Mouse (Mus musculus): ENCODE measurements around the gene Per2. TPM values are rescaled to one million over a fixed set of nuclear protein-coding genes. Genes with fewer than 3 reads are reported as not detected.

Gene Per2
- polyA plus RNA-seq, 1 experiment from 2014 or later, result 3.6 TPM

- peak overlapping the region; percentile 94 for H3K27ac ChIP-seq (ENCODE audit: poor library complexity, severe bottlenecking)
- ATAC-seq (ENCODE audit: insufficient number of reproducible peaks, low FRiP score), result peak; percentile 94
- no peaks in the 10 kb centered on the region for H3K9me3 ChIP-seq (replicated peaks)
- WGBS, result under 1% methylated on average over 34 of the region's 34 CpGs
- peaks cover 32% of the 10 kb centered on the region for H3K4me1 ChIP-seq (replicated peaks)
- peak overlapping the region; percentile 81 for H3K4me3 ChIP-seq
- H3K27me3 ChIP-seq (replicated peaks), result no peaks in the 10 kb centered on the region
- H3K4me2 ChIP-seq, result peak overlapping the region; percentile 97
- H3K36me3 ChIP-seq, result peaks cover 16% of the 10 kb centered on the region; the same call in 1 of the 2 replicates
- peak overlapping the region; percentile 88 for H3K9ac ChIP-seq
These were observed 46.1 kb downstream of the Per2 start for GRCm38 (mm10) chr1:91413030-91413506.

- WGBS, result 4% methylated on average over 64 of the region's 65 CpGs
- H3K36me3 ChIP-seq, result peaks cover 9% of the 10 kb centered on the region; the same call in 1 of the 2 replicates
- peaks cover 32% of the 10 kb centered on the region for H3K4me1 ChIP-seq (replicated peaks)
- peak overlapping the region; percentile 81 for H3K4me3 ChIP-seq
- H3K9ac ChIP-seq, result peak overlapping the region; percentile 88
- no peaks in the 10 kb centered on the region for H3K9me3 ChIP-seq (replicated peaks)
- H3K4me2 ChIP-seq, result peak overlapping the region; percentile 97
- no peaks in the 10 kb centered on the region for H3K27me3 ChIP-seq (replicated peaks)
- ATAC-seq (ENCODE audit: insufficient number of reproducible peaks, low FRiP score), result peak; percentile 38
- H3K27ac ChIP-seq (ENCODE audit: poor library complexity, severe bottlenecking), result peak overlapping the region; percentile 86
These were observed 46.7 kb downstream of the Per2 start for GRCm38 (mm10) chr1:91412286-91413029.

GRCm38 (mm10) chr1:91411631-91412285 is 47.4 kb downstream of the Per2 start:
- no peaks in the 10 kb centered on the region for H3K27me3 ChIP-seq (replicated peaks)
- no peak overlapping the region for H3K27ac ChIP-seq (ENCODE audit: poor library complexity, severe bottlenecking)
- ATAC-seq (ENCODE audit: insufficient number of reproducible peaks, low FRiP score), result no peak
- H3K4me2 ChIP-seq, result peak overlapping the region; percentile 97
- H3K36me3 ChIP-seq, result 0 out of 2 replicates have a peak, but pooled peaks cover 2% of the 10 kb centered on the region
- no peaks in the 10 kb centered on the region for H3K9me3 ChIP-seq (replicated peaks)
- WGBS, result 66% methylated on average over 8 of the region's 8 CpGs
- peak overlapping the region; percentile 88; the same call in 1 of the 2 replicates for H3K9ac ChIP-seq
- H3K4me1 ChIP-seq (replicated peaks), result peaks cover 32% of the 10 kb centered on the region
- H3K4me3 ChIP-seq, result peak overlapping the region; percentile 81

- no peak for ATAC-seq (ENCODE audit: insufficient number of reproducible peaks, low FRiP score)
- H3K36me3 ChIP-seq, result no peaks in the 10 kb centered on the region
- H3K9ac ChIP-seq, result no peak overlapping the region
- H3K27ac ChIP-seq (ENCODE audit: poor library complexity, severe bottlenecking), result no peak overlapping the region
- 74% methylated on average over 4 of the region's 4 CpGs for WGBS
- H3K27me3 ChIP-seq (replicated peaks), result peaks cover 17% of the 10 kb centered on the region
- H3K9me3 ChIP-seq (replicated peaks), result no peaks in the 10 kb centered on the region
- H3K4me3 ChIP-seq, result no peak overlapping the region
- peaks cover 14% of the 10 kb centered on the region for H3K4me1 ChIP-seq (replicated peaks)
- H3K4me2 ChIP-seq, result no peak overlapping the region
These were observed 51.3 kb downstream of the Per2 start for GRCm38 (mm10) chr1:91407819-91408218.

GRCm38 (mm10) chr1:91405406-91406169 is 53.5 kb downstream of the Per2 start:
- Histone ChIP-seq H3K4me2 (no peak overlapping the region), H3K4me3 (no peak overlapping the region), H3K4me1 (replicated peaks) (no peaks in the 10 kb centered on the region), H3K36me3 (no peaks in the 10 kb centered on the region), H3K9me3 (replicated peaks) (no peaks in the 10 kb centered on the region), H3K9ac (no peak overlapping the region), H3K27ac (ENCODE audit: poor library complexity, severe bottlenecking) (no peak overlapping the region), H3K27me3 (replicated peaks) (peaks cover 17% of the 10 kb centered on the region)
- no peak for ATAC-seq (ENCODE audit: insufficient number of reproducible peaks, low FRiP score)
- WGBS, result 56% methylated on average over 23 of the region's 23 CpGs

- no peak overlapping the region for H3K4me3 ChIP-seq
- peaks cover 17% of the 10 kb centered on the region for H3K27me3 ChIP-seq (replicated peaks)
- H3K9me3 ChIP-seq (replicated peaks), result no peaks in the 10 kb centered on the region
- no peak overlapping the region for H3K9ac ChIP-seq
- no peak overlapping the region for H3K27ac ChIP-seq (ENCODE audit: poor library complexity, severe bottlenecking)
- 11% methylated on average over 1 of the region's 1 CpGs for WGBS
- no peak overlapping the region for H3K4me2 ChIP-seq
- H3K36me3 ChIP-seq, result no peaks in the 10 kb centered on the region
- H3K4me1 ChIP-seq (replicated peaks), result no peaks in the 10 kb centered on the region
- no peak for ATAC-seq (ENCODE audit: insufficient number of reproducible peaks, low FRiP score)
These were observed 54.1 kb downstream of the Per2 start for GRCm38 (mm10) chr1:91404976-91405375.

- Histone ChIP-seq H3K9me3 (replicated peaks) (no peaks in the 10 kb centered on the region), H3K27me3 (replicated peaks) (no peaks in the 10 kb centered on the region; the same call in 1 of the 2 replicates), H3K4me3 (peak within 1 kb of the TSS; percentile 87), H3K36me3 (peaks cover 19% of the 10 kb centered on the region), H3K4me2 (peak within 1 kb of the TSS; percentile 95), H3K9ac (peak within 1 kb of the TSS; percentile 96), H3K27ac (ENCODE audit: poor library complexity, severe bottlenecking) (peak within 1 kb of the TSS; percentile 85), H3K4me1 (replicated peaks) (peaks cover 12% of the 10 kb centered on the region)
- WGBS, result under 1% methylated on average over 85 of the region's 91 CpGs
- ATAC-seq (ENCODE audit: insufficient number of reproducible peaks, low FRiP score), result peak; percentile 96
These were observed 60.7 kb downstream of the Per2 start, which contains the start of gene Ilkap for GRCm38 (mm10) chr1:91398260-91399062. Gene Ilkap, minus strand, starts transcription at chr1:91398815.

- peak overlapping the region; percentile 85 for H3K27ac ChIP-seq (ENCODE audit: poor library complexity, severe bottlenecking)
- H3K4me1 ChIP-seq (replicated peaks), result peaks cover 12% of the 10 kb centered on the region
- H3K4me2 ChIP-seq, result peak overlapping the region; percentile 95
- H3K36me3 ChIP-seq, result peaks cover 24% of the 10 kb centered on the region
- H3K9ac ChIP-seq, result peak overlapping the region; percentile 96
- no peak for ATAC-seq (ENCODE audit: insufficient number of reproducible peaks, low FRiP score)
- no peaks in the 10 kb centered on the region for H3K9me3 ChIP-seq (replicated peaks)
- peak overlapping the region; percentile 87 for H3K4me3 ChIP-seq
- no peaks in the 10 kb centered on the region for H3K27me3 ChIP-seq (replicated peaks)
- 1% methylated on average over 12 of the region's 12 CpGs for WGBS
These were observed 61.2 kb downstream of the Per2 start for GRCm38 (mm10) chr1:91397927-91398259.

GRCm38 (mm10) chr1:91390369-91390768 is 68.8 kb downstream of the Per2 start:
- peaks cover 75% of the 10 kb centered on the region for H3K36me3 ChIP-seq
- ATAC-seq (ENCODE audit: insufficient number of reproducible peaks, low FRiP score), result no peak
- no peaks in the 10 kb centered on the region for H3K27me3 ChIP-seq (replicated peaks)
- WGBS, result 93% methylated on average over 5 of the region's 5 CpGs
- H3K9ac ChIP-seq, result no peak overlapping the region
- H3K27ac ChIP-seq (ENCODE audit: poor library complexity, severe bottlenecking), result no peak overlapping the region
- no peak overlapping the region for H3K4me2 ChIP-seq
- no peak overlapping the region for H3K4me3 ChIP-seq
- H3K9me3 ChIP-seq (replicated peaks), result no peaks in the 10 kb centered on the region
- no peaks in the 10 kb centered on the region for H3K4me1 ChIP-seq (replicated peaks)

- peaks cover 21% of the 10 kb centered on the region for H3K4me1 ChIP-seq (replicated peaks)
These were observed 78.0 kb downstream of the Per2 start for GRCm38 (mm10) chr1:91381091-91381471.

More at GRCm38 (mm10) chr1:91381091-91381471, 78.0 kb downstream of the Per2 start:
- H3K9me3 ChIP-seq (replicated peaks), result no peaks in the 10 kb centered on the region
- WGBS, result 91% methylated on average over 4 of the region's 4 CpGs
- no peak for ATAC-seq (ENCODE audit: insufficient number of reproducible peaks, low FRiP score)
- H3K36me3 ChIP-seq, result peaks cover 88% of the 10 kb centered on the region
- H3K9ac ChIP-seq, result no peak overlapping the region
- no peak overlapping the region for H3K4me2 ChIP-seq
- no peak overlapping the region for H3K4me3 ChIP-seq
- no peak overlapping the region for H3K27ac ChIP-seq (ENCODE audit: poor library complexity, severe bottlenecking)
- H3K27me3 ChIP-seq (replicated peaks), result no peaks in the 10 kb centered on the region

Measured in heart, embryonic 12.5 days (tissue).